Mouse (Mus musculus) layer of hippocampus, adult 11-12 months (tissue): ENCODE measurements around the gene Syt1.
A peak's percentile ranks its signal among the peaks of the same experiment; 100 is the strongest.

Experiments
- DNase-seq: peaks from one replicate; pipeline ENCODE4 v3.0.0; 2022; ENCODE audit warnings: low spot score

Gene Syt1

GRCm38 (mm10) chr10:108884520-108884919, 126.3 kb downstream of the Syt1 start:
- DNase-seq = no peak

- DNase-seq = no peak
These were observed 130.4 kb downstream of the Syt1 start for GRCm38 (mm10) chr10:108880372-108880771.

- DNase-seq = no peak
These were observed 135.1 kb downstream of the Syt1 start for GRCm38 (mm10) chr10:108875730-108876129.

- DNase-seq = no peak
These were observed 136.1 kb downstream of the Syt1 start for GRCm38 (mm10) chr10:108874687-108875086.

GRCm38 (mm10) chr10:108872359-108872758, 138.4 kb downstream of the Syt1 start:
- no peak for DNase-seq

- no peak for DNase-seq
These were observed 140.2 kb downstream of the Syt1 start for GRCm38 (mm10) chr10:108870586-108870985.

GRCm38 (mm10) chr10:108868136-108868535, 142.6 kb downstream of the Syt1 start:
- no peak for DNase-seq

- no peak for DNase-seq
These were observed 143.6 kb downstream of the Syt1 start for GRCm38 (mm10) chr10:108867202-108867601.

GRCm38 (mm10) chr10:108865586-108865985, 145.2 kb downstream of the Syt1 start:
- no peak for DNase-seq

GRCm38 (mm10) chr10:108855986-108856385, 154.8 kb downstream of the Syt1 start:
- DNase-seq = no peak

GRCm38 (mm10) chr10:108852757-108853156, 158.0 kb downstream of the Syt1 start:
- DNase-seq = peak; percentile 47

- DNase-seq = no peak
These were observed 173.3 kb downstream of the Syt1 start for GRCm38 (mm10) chr10:108837434-108837833.

GRCm38 (mm10) chr10:108832248-108832647, 178.5 kb downstream of the Syt1 start:
- DNase-seq = no peak

- peak; percentile 30 for DNase-seq
These were observed 179.0 kb downstream of the Syt1 start for GRCm38 (mm10) chr10:108831801-108832200.

GRCm38 (mm10) chr10:108822273-108822672, 188.5 kb downstream of the Syt1 start:
- DNase-seq = no peak

- no peak for DNase-seq
These were observed 195.4 kb downstream of the Syt1 start for GRCm38 (mm10) chr10:108815339-108815738.

- DNase-seq = no peak
These were observed 206.4 kb downstream of the Syt1 start for GRCm38 (mm10) chr10:108804380-108804779.

GRCm38 (mm10) chr10:108800776-108801175, 210.0 kb downstream of the Syt1 start:
- DNase-seq = no peak

- no peak for DNase-seq
These were observed 212.0 kb downstream of the Syt1 start for GRCm38 (mm10) chr10:108798826-108799225.

GRCm38 (mm10) chr10:108782817-108783216, 228.0 kb downstream of the Syt1 start:
- no peak for DNase-seq

GRCm38 (mm10) chr10:108780614-108781013, 230.2 kb downstream of the Syt1 start:
- DNase-seq = peak; percentile 34

- no peak for DNase-seq
These were observed 234.0 kb downstream of the Syt1 start for GRCm38 (mm10) chr10:108776735-108777134.

GRCm38 (mm10) chr10:108771081-108771480, 239.7 kb downstream of the Syt1 start:
- DNase-seq = no peak

- DNase-seq = no peak
These were observed 245.2 kb downstream of the Syt1 start for GRCm38 (mm10) chr10:108765564-108765963.

- no peak for DNase-seq
These were observed 247.1 kb downstream of the Syt1 start for GRCm38 (mm10) chr10:108763722-108764121.
